Mouse (Mus musculus) cerebellum, postnatal 25 days (tissue): ENCODE measurements around the gene Ppp1r37.

Experiments used
- DNase-seq, 2 experiments: peaks; one replicate each; pipeline ENCODE4 v3.0.0; 2021; ENCODE audit warnings: mixed read lengths in 2 of 2

Ppp1r37 gene

GRCm38 (mm10) chr7:19569647-19570046, 6.8 kb upstream of the Ppp1r37 start:
- no peak for DNase-seq

GRCm38 (mm10) chr7:19567426-19567825, 4.5 kb upstream of the Ppp1r37 start:
- DNase-seq = no peak

- DNase-seq = no peak
These were observed 2.9 kb upstream of the Ppp1r37 start for GRCm38 (mm10) chr7:19565803-19566202.

- DNase-seq = no peak
These were observed 1.6 kb upstream of the Ppp1r37 start for GRCm38 (mm10) chr7:19564455-19564854.

- DNase-seq = no peak
These were observed 1.0 kb upstream of the Ppp1r37 start for GRCm38 (mm10) chr7:19563884-19564283.

- peak; percentile 95 to 97 for DNase-seq
These were observed 872 bp downstream of the Ppp1r37 start for GRCm38 (mm10) chr7:19561765-19562642.

GRCm38 (mm10) chr7:19561431-19561764, 1.5 kb downstream of the Ppp1r37 start:
- DNase-seq = no peak

- no peak for DNase-seq
These were observed 2.2 kb downstream of the Ppp1r37 start for GRCm38 (mm10) chr7:19560491-19561260.

GRCm38 (mm10) chr7:19558965-19559364, 3.9 kb downstream of the Ppp1r37 start:
- DNase-seq = no peak

- DNase-seq = no peak
These were observed 4.6 kb downstream of the Ppp1r37 start for GRCm38 (mm10) chr7:19557982-19558900.

- peak in 1 of 2 experiments; percentile 53 for DNase-seq
These were observed 5.8 kb downstream of the Ppp1r37 start for GRCm38 (mm10) chr7:19557086-19557485.

- no peak for DNase-seq
These were observed 8.7 kb downstream of the Ppp1r37 start for GRCm38 (mm10) chr7:19554168-19554567.

GRCm38 (mm10) chr7:19552443-19552842, 10.4 kb downstream of the Ppp1r37 start:
- DNase-seq = no peak

- no peak for DNase-seq
These were observed 11.2 kb downstream of the Ppp1r37 start for GRCm38 (mm10) chr7:19551634-19552033.

- DNase-seq = no peak
These were observed 13.5 kb downstream of the Ppp1r37 start for GRCm38 (mm10) chr7:19549394-19549793.

GRCm38 (mm10) chr7:19547344-19547969, 15.4 kb downstream of the Ppp1r37 start:
- no peak for DNase-seq

GRCm38 (mm10) chr7:19546007-19546406, 16.9 kb downstream of the Ppp1r37 start:
- DNase-seq = no peak

- no peak for DNase-seq
These were observed 19.3 kb downstream of the Ppp1r37 start for GRCm38 (mm10) chr7:19543584-19543983.

- peak; percentile 72 for DNase-seq
These were observed 20.7 kb downstream of the Ppp1r37 start for GRCm38 (mm10) chr7:19542155-19542691.

GRCm38 (mm10) chr7:19541681-19542154, 21.2 kb downstream of the Ppp1r37 start:
- no peak for DNase-seq

GRCm38 (mm10) chr7:19540771-19541566, 21.9 kb downstream of the Ppp1r37 start:
- DNase-seq = peak in 1 of 2 experiments; percentile 64
